Mouse (Mus musculus) forelimb bud, embryonic 11.5 days (tissue): ENCODE data around the gene Dab1.

Source experiments
- DNase-seq: peaks from one replicate; pipeline ENCODE4 v3.0.0-alpha.2; 2012; ENCODE audit warnings: low read depth, low spot score

Dab1 gene

DNA sequence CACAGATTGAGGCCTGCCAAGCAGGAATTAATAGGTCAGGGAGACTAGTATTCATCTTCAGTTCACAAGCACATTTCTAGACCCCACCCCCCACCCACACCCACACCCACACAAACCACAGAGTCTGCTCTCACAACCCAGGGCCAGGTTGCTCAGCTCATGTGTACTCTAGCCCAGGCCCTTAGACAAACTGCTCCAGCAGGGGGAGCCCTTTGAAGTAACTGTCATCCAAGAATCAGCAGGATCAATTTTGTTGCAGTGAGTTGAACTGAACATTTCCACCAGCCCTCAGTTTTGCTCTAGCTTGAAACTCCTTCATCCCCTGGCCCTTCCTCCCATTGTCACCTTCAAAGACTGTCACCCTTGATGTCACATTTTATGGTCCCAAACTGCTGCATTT, 1046.4 kb downstream of the Dab1 start:
- DNase-seq, result peak; percentile 48

DNA sequence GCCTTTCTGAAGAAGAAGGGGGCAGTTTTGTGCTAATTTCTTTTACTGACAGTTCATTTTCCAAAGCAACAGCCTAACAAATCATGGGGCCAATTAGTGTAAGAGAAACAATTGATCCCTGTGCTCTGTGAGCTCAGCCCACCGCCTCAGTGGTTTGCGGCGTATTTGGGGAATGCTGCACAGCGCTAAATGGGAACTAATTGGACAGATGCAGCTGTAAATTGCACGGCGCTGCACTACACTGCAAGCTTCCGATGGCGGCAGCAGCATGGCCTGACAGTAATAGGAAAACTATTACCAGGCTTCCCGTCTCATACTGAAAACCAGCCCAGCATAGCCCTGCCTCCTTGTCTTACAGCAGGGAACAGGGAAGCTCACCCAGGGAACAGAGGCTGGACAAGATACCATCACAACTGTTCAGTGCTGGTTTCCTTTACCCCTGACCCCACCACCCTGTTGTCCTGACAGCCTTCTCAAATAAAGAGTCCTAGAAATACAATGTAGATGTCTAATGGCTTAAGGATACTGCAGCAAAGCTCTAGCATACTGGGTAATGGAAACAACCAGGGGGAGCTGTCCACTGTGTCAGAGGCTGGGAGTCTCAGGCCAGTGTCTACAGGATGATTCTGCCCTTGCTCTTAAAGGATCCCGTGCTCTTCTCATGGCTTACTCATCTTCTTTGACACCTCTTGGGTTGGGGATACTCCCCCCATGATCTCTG, 1047.8 kb downstream of the Dab1 start:
- peak; percentile 25 for DNase-seq

DNA sequence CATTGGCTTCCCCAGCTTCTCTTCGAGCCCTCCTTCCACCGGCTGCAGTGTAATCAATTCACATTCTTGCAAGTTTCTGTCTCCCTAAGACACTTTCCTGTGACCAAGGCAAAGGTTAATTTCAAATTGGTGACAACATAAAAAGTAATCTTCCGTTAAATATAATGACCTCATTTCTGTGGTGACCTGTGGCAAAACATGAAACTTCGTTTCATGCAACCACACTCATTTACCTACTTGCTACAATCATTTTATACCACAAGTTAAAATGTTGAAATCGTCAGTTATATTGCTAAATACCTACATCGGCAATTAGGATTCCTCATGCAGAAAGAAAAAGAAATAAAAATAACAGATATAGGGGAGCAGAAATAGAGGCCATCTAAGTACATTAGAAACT, 1048.9 kb downstream of the Dab1 start:
- no peak for DNase-seq

DNA sequence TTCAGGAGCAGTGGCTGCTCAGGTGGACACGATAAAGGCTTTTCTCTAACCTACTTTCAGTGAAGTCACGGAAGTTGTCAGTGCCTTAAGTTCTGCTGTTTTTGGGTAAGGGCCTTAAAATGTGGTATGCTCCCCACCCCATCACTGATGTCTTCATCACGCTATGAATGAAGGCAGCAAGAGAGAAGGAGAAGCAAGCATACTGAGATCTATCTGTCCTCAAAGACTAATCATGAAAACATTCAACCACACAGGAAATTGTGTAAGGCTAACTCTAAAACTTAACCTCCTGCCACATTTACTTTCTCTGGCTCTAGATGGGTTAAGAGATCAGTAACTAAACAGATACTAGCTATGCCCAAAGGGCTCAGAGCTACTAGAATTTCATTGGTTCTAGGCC, 1050.2 kb downstream of the Dab1 start:
- no peak for DNase-seq

DNA sequence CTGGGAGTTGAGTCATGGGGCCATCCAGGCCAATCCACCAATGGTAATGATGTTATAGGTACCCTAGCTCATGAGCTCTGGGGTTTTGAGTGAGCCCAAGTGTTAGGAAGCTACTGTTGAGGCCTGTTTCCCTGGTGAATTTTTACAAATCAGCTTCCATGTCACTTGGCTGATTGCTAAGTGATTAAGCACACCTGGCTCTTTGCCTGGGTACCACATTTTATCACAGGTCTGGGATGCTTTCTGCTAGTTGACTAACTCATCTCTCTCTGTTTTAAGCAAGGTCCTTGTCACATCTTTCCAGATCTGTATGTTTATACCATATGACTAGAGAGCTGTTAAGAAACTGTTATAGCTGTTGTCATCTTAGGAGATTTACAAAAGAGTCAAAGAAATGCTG, 1051.6 kb downstream of the Dab1 start:
- DNase-seq, result no peak

DNA sequence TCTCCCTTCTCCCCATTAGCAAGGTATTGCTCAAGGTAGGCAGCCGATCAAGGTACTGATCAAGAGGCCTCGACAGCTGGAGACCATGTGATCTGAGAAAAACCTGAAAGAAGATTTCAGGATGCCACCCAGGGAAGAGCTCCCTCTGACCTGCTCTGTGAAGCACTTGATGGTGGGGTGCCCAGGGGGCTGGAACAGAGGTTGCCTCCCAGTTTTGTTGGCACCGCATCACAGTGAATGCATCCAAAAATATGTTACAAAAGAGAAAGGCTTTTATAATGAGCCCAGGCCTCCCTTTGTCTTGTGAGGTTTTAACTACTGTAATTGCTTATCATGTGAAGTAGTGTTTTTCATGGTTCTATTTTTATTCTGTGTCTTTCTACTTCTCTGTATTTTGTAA, 1054.2 kb downstream of the Dab1 start:
- no peak for DNase-seq

DNA sequence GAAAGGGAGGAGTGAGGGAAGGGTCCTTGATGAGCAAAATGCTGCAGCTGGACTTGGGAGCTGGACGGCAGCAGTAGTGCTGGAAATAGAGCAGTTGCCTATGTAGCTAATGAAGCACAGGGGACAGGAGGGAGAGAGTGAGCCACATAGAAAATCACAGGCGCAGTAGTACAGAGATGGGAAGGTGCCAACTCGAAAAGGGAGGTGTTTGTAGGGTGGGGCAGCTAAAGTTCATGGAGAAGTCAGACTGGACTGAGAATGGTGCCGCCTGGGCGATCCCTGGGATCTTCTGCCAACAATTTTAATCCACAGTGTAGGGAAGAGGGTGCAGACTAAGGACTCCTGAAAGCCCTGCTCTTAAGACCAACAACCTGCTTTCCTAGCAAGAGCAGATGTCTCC, 1055.5 kb downstream of the Dab1 start:
- DNase-seq, result no peak

DNA sequence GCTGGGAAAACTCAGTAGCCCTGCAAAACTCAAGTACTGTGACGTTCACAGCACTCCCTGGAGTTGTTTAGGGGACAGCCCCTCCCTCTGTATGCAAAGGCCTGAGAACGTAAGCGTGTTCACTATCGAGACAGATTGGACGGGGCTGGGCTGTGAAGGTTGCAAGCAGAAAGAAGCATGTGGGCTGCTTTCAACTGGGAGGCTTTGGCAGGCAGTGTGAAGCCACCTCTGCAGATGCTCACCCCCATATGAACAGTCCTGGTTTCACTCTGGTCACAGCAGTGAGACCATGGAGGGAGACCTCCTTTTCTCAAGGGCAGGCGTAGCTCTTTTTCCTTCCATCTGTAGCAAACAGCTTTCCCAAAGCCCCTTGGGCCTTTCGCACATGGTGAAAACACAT, 1059.1 kb downstream of the Dab1 start:
- no peak for DNase-seq

DNA sequence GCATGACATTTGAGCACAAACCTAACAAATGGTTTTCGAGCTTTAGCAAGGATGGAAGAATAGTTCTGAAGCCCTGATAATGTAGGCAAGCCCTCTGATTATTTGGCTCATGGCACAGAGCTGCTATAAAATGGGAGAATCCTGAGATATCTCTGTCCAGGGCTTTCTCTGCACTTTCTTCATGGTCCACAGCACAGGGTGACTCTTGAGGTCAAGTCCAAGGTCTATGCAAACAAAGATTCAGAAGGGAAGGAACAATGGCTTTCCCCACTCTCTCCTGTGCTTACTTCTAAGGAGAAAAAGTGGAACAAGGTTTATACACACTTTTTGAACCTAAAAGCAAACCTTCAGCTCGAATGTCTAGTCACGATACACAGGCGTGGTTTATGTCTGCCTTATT, 1061.3 kb downstream of the Dab1 start:
- DNase-seq, result no peak

DNA sequence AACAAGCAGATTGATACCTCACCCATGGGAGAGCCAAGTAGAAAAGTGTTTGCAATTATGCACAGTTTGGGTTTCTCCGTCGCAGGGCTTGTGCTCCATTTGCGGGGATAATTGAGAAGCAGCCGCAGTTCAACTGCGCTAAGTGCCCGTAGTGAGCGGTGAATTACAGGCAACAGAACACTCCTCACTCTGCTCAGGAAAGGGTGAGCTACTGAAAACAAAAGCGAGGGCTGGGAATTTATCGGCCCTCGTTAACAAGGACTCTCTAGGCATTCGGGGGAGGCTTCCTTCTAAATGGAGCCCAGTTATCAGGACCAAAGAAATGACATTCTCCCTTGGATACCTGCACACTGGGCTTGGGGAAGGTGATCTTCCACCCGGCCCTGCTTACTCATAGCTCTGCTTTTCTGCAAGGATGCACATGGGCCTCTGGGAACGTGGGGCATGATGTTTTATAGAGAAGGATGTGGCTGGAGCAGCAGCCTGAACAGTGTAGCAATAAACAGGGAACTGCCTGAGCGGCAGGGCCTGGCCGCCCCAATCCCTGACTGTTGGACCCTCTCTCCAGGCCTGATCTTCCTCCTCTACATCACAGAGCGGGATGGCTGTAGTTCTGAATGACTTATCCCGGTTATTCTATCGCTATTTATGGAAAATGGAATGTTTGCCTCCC, 1067.1 kb downstream of the Dab1 start:
- DNase-seq, result peak; percentile 24

DNA sequence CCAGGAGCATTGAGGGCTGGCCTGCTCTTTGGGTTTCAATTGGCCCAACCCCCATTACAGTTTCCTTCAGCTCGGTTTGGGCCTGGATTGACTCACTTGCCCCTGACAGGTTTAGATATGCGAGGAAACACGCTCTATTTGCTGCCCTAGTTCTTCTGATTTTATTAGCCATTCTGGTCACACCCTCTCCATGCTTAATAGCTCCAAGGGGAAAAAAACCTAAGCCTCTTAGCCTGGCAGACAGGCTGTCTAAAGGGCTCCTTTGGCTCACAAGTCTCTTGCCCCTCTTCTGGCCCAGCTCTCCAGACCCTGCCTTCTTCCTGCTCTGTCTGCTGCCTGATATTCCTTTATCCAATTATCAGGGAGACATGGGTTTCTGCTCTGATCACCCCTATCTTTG, 1069.9 kb downstream of the Dab1 start:
- DNase-seq, result no peak

DNA sequence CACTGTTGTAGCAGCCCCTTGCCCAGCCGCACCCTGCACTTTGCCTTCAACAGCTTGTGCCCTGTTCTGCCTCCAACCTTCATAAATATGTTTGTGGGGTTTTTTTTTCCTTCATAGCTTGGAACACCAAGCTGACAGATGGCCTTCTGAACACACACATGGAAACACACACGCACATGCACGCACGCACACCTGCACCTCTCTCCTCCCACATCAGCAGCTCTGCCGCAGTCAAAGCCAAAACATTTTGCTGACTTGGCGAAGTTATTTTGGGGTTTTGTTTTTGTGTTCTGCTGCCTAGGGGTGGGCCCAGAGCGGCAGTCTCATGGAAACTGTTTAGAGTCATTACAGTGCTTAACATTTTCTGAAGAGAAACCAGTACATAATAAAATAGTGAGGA, 1071.9 kb downstream of the Dab1 start:
- DNase-seq, result no peak

DNA sequence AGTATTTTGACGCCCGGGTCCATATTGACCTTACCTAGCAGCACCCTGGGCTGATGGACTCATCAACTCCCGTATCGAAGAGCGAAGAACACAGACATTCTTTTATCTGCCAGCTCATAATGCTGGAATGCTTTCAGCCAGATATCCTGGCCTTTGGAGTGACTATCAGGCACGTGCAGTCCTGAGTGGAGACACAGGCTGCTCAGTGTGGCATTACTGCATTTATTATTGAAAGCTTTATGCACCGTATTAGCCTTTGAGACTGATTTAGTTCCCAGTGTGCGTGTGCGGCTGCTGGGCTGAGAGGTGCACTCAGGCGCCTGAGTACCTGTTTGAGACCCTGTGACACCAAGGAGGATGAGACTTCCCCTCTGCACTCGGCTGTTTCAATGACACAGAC, 1075.0 kb downstream of the Dab1 start:
- no peak for DNase-seq

DNA sequence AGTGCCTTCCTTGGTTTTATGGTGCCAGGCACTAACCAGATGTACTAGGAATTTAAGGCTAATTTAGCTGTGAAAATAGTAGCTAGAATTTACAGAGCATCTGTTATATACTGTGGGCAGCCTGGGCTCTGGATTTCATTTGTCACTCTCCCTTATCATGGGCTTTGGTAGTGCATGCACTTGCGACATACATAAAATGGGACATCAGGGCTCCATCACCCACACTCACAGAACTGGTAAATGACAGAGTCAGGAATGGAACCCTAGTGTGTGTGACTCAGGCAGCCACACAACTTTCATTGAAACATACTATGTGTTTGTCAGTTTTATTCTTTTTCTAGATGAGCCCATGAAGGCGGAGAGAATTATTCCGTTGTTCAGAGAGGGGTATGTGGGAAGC, 1077.4 kb downstream of the Dab1 start:
- no peak for DNase-seq

DNA sequence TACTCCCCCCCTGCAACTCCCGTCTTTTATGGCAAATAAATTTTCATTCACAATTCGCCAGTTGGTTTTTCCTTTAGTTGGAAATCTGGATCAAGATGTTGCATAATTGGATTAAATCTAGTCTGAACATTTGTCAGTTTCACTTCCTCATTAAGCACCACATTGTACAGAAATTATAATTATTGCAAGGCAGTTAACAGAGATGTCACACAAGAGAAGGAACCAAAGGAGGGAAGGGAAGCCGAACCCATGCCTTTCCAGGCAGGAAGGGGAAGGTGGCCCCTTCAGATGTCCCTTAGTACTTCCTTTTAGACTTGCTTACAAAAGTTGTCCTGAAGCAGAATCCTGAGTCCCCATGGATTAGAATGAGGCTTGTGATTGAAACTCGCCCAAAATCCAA, 1078.5 kb downstream of the Dab1 start:
- no peak for DNase-seq

DNA sequence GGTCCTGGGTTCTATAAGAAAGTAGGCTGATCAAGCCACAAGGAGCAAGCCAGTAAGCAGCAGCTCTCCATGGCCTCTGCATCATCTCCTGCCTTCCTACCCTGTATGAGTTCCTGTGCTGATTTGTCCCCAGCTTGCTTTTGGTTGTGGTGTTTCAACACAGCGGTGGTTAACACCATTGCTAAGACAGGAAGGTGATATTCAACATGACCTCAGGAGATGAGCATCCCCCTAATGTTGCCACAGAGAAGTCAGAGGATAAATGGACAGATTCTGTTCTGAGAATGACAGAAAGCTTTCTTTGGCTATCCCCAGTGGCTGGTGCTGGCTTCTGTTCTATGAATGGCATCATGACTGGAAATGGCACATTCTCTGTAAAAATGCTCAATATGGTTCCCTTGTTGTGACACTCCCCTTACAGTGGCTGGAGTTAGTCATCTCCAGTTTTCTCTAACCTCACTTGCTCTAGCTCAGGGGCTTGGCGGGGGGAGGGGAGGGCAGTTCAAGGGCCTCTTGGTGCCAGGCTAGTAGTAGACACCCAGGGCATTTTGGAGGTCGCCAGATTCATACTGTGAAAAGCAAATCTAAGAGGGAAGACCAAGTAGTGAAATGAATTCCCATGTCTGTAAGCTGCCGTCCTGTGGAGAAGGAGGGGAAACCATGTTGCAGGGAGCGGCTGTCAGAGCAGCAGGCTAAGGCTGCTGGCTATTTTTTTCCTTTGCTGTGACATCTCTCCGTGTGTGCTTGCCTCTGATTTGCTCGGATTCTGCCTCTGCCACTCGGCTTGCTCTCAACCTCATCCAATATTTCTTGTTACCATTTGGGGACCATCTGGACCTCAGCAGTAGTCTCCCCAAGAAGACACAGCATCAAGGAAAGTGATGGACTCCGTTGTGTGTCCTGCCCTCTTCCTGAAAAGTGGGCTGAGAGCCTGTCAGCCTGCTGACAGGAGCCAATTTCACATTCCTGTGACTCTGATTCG, 1086.8 kb downstream of the Dab1 start:
- DNase-seq, result no peak

DNA sequence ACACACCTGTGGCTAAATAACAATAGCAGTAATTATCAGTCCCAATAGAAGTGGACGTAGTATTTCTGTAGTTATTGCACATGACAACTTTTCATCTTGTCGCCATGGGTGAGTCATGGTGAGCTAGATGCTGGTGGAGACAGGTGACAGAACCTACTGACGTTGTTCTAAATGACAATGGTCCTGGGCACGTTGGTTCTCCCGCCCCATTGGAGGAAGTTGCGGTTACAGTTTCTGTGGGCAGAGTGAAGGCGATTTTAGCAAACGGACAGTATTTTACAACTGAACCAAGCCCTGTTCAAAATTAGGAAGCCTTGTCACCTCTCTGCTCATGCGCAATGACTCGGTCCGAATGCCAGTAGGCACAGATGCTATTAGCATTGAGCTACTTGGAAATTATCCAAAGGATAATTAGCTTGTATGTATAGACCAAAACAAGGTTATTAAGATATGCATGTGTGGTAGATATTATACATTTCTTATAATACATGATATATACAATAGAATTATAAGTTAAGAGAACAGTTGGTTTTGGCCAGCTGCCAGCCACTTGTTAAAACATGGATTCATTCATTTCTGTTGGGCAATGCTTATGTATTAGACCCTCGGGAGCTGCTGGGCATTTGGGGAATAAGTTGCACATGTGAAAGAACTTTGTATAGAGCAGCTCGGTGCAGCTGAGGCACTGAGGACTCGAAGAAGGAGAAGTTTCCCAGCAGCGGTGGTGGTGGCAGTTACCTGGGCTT, 1093.4 kb downstream of the Dab1 start:
- DNase-seq, result no peak

DNA sequence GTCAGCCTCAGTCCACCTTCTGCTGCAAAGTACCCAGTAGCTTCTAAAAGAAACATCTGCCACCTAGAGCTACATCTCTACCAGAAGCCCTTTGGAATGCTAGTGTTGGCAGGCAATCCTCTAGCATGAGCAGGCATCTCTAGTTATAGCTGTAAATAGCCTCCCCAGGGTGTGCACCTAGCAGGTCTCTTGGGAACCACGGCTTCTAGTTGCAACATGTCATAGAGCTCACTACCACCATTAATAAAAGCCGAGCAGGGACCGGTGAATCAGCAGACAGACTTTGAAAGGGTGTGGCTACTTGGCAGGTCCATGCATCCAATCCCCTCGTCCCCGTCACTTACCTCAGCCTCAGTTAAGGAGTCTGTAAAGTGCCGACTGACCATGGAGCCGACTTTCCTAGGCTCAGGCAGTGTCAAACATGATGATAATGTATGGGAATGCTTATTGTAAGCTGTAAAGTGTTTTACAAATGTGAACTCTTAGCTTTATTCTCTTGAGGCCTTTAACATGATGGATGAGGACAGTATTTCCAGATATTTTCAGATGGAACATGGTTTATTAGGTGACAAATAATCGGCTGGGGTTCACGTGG, 1095.9 kb downstream of the Dab1 start:
- no peak for DNase-seq

DNA sequence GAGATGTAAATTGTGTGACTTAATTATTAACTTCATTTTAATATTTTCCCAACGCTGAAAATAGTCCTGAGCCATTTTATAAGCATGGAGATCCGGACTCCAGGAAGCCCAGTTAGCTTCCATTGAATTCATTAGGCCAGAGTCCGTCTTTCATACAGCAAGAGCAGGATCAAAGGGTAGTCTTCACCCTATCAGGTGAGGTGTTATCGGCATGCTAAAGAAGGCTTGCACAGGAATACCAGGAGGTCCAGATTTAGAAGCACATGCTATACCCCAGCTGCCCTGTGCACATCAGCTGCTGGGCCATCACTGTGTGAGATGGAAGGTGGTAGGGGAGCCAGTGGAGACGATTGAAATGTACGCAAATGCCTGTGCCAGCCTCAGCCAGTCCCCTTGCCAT, 1096.7 kb downstream of the Dab1 start:
- no peak for DNase-seq

DNA sequence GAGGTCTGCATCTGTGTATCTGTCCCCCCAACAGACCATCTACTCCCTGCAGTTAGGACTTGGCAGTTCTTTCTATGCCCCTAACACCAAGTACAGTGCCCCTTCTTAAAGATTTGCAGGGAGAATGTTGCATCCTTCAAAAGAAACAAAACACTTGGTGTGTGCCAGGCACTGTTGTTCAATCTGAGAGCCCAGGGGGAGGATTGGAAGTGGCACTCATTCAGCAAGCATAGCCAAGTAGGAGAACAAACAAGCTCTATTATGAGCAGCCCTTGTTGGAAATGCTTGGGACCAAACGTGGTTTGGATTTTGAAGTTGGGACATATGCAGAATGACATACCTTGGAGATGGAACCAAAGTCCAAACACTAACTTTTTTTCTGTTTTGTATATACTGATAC, 1097.3 kb downstream of the Dab1 start:
- DNase-seq, result no peak
